Comparison of ENCODE assay signal across 15 mouse cellular contexts in the genomic region with DNA sequence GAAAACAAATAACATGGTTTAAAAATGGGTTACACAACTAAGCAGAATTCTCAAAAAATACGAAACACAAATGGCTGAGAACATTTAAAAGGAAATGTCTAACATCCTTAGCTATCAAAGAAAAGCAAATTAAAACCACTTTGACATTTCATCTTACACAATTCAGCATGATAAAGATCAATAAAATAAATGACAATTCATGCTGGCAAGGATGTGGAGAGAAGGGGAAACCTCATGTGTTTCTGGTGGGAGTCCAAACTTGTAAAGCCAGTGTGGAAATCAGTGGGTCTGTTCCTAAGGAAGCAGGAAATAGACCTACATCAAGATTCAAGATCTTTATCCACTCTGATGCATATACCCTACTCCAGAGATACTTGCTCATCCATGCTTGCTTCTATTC.
"Had no signal": no experiment of that assay in that cellular context is flagged by ENCODE, and none has a peak within 500 bp of the region (broad histone marks: within the 10 kb centered on the region; RNA-seq: fewer than 3 reads in every experiment).

No protein-coding gene starts in this region.

- H3K9ac ChIP-seq: neural tube, embryonic 13.5 days; neural tube, embryonic 15.5 days; stomach, embryonic 15.5 days had no signal

- H3K4me3 ChIP-seq: neural tube, embryonic 13.5 days; neural tube, embryonic 15.5 days; stomach, embryonic 15.5 days had no signal

- H3K4me1 ChIP-seq: neural tube, embryonic 15.5 days; stomach, embryonic 15.5 days had no signal

- DNase-seq: retina, postnatal 1 day; right cerebral cortex, adult 18-20 months; right cerebral cortex, postnatal 14 days; right cerebral cortex, postnatal 25 days; right cerebral cortex, postnatal 4 days; spleen, adult 18-20 months; thymus, adult 18-20 months; thymus, adult 2 months; thymus, postnatal 14 days; thymus, postnatal 25 days; thymus, postnatal 4 days had no signal

- H3K27ac ChIP-seq: neural tube, embryonic 13.5 days; neural tube, embryonic 15.5 days; stomach, embryonic 15.5 days; stomach, postnatal 0 days had no signal

- H3K9me3 ChIP-seq: neural tube, embryonic 13.5 days; neural tube, embryonic 15.5 days; stomach, embryonic 15.5 days had no signal

- H3K27me3 ChIP-seq: neural tube, embryonic 13.5 days; neural tube, embryonic 15.5 days; stomach, embryonic 15.5 days had no signal

- H3K4me2 ChIP-seq: neural tube, embryonic 13.5 days; neural tube, embryonic 15.5 days; stomach, embryonic 15.5 days had no signal

- H3K36me3 ChIP-seq: neural tube, embryonic 13.5 days; neural tube, embryonic 15.5 days; stomach, embryonic 15.5 days had no signal
